Mouse (Mus musculus) thymus, adult 18-20 months (tissue): ENCODE results near the gene Alkbh2.

ENCODE experiments used
- DNase-seq, 2 experiments: peaks; one replicate each; pipeline ENCODE4 v3.0.0; 2022; ENCODE audit warnings: mixed read lengths in 2 of 2

Gene Alkbh2

GRCm38 (mm10) chr5:114099709-114100389 lies 28.2 kb downstream of the Alkbh2 start:
- peak; percentile 76 to 79 for DNase-seq

- peak; percentile 7 to 15 for DNase-seq
Observed at GRCm38 (mm10) chr5:114091057-114091807, 36.8 kb downstream of the Alkbh2 start, which contains the start of gene Svop. Gene Svop, minus strand, starts transcription at chr5:114091570.

- no peak for DNase-seq
Observed at GRCm38 (mm10) chr5:114090421-114091013, 37.5 kb downstream of the Alkbh2 start.

GRCm38 (mm10) chr5:114087875-114088480 lies 40.0 kb downstream of the Alkbh2 start:
- DNase-seq: no peak

- no peak for DNase-seq
Observed at GRCm38 (mm10) chr5:114085501-114085900, 42.5 kb downstream of the Alkbh2 start.

- DNase-seq: no peak
Observed at GRCm38 (mm10) chr5:114077009-114077408, 51.0 kb downstream of the Alkbh2 start.
